Mouse (Mus musculus): ENCODE measurements around the gene Mybbp1a.

DNA sequence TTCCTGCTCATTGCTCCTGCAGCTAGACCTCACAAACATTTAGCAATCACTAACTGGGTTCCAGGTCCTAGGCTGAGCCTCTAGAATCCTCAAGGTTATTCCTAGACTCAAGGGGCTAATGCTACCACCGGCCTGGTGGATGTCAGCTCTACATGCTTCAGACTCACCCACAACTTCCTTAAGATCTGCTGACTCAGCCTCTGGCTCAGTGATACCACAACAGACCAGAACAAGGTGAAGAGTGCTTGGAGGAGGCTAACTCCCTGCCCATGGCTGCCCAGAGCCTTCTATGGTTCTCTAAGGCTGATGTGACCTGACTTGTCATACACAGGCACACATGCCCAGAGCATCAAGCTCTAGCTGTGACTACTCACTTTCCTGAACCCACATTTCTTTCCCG, 38.3 kb downstream of the Mybbp1a start:
- TF ChIP-seq CTCF (conservative IDR thresholded peaks at IDR 0.05 in 1 of 2, IDR thresholded peaks at IDR 0.05 in 1 of 2; ENCODE audit: low read depth in 2 of 2, low read length in 2 of 2), result no peak
- no peak for TF ChIP-seq RCOR1 (conservative IDR thresholded peaks at IDR 0.05; ENCODE audit: low read depth, low read length)
- TF ChIP-seq USF2 (conservative IDR thresholded peaks at IDR 0.05; ENCODE audit: low read depth, low read length), result no peak
- peak; percentile 90 for TF ChIP-seq MAFK (IDR thresholded peaks at IDR 0.05; ENCODE audit: insufficient replicate concordance, low read length)
- no peak for TF ChIP-seq POLR2A (IDR thresholded peaks at IDR 0.05; ENCODE audit: low read depth, low read length)
- no peak for TF ChIP-seq USF1 (IDR thresholded peaks at IDR 0.05; ENCODE audit: low read depth, low read length)
- no peak for TF ChIP-seq TBP (conservative IDR thresholded peaks at IDR 0.05; ENCODE audit: low read depth, low read length)

Data from CH12.LX (cell line).